Mouse (Mus musculus) embryonic facial prominence, embryonic 11.5 days (tissue): ENCODE results near the gene Zfp354c. TPM values are rescaled to one million over a fixed set of nuclear protein-coding genes. Genes with fewer than 3 reads are reported as not detected.

ENCODE experiments used
- ATAC-seq: fragments of 200-750 bp; cut with Nextera tagmentation; replicated peaks from 2 replicates; pipeline ENCODE4 v1.8.0; 2017; ENCODE audit warnings: low read depth; ENCODE audit not compliant: insufficient number of reproducible peaks, low FRiP score, low TSS enrichment
- DNase-seq: peaks from one replicate; pipeline ENCODE4 v3.0.0-alpha.2; 2015; ENCODE audit warnings: low spot score
- H3K27ac ChIP-seq: fragments of 300-500 bp; sonication (generic); replicated peaks from 2 replicates; pipeline ENCODE4 v1.5.1; 2014; ENCODE audit warnings: mild to moderate bottlenecking, low read depth, low read length, control low read depth
- H3K27me3 ChIP-seq: fragments of 300-500 bp; sonication (generic); 2 replicates; pipeline ENCODE4 v1.6.1; 2014; ENCODE audit warnings: mild to moderate bottlenecking, low read length, moderate library complexity, mixed read lengths; ENCODE audit not compliant: control insufficient read depth, insufficient read depth
- H3K36me3 ChIP-seq: fragments of 300-500 bp; sonication (generic); replicated peaks from 2 replicates; pipeline ENCODE4 v1.6.1; 2014; ENCODE audit warnings: low read depth, mild to moderate bottlenecking, low read length, moderate library complexity, mixed read lengths; ENCODE audit not compliant: control insufficient read depth, insufficient read depth
- H3K4me1 ChIP-seq: fragments of 300-500 bp; sonication (generic); 2 replicates; pipeline ENCODE4 v1.6.1; 2014; ENCODE audit warnings: low read length, mixed read lengths; ENCODE audit not compliant: control insufficient read depth, insufficient read depth
- H3K4me2 ChIP-seq: fragments of 300-500 bp; sonication (generic); 2 replicates; pipeline ENCODE4 v1.6.1; 2014; ENCODE audit warnings: low read depth, mild to moderate bottlenecking, control low read depth, low read length, moderate library complexity
- H3K4me3 ChIP-seq: fragments of 300-500 bp; sonication (generic); 2 replicates; pipeline ENCODE4 v1.5.1; 2014; ENCODE audit warnings: low read depth, low read length, control low read depth
- H3K9ac ChIP-seq: fragments of 300-500 bp; sonication (generic); replicated peaks from 2 replicates; pipeline ENCODE4 v1.6.1; 2014; ENCODE audit warnings: mild to moderate bottlenecking, control low read depth, low read length
- H3K9me3 ChIP-seq: fragments of 300-500 bp; sonication (generic); replicated peaks from 2 replicates; pipeline ENCODE4 v1.6.1; 2016; ENCODE audit warnings: mild to moderate bottlenecking, low read length, inconsistent platforms, mixed read lengths; ENCODE audit not compliant: control insufficient read depth
- WGBS: fragments of 180-500 bp; shearing (Covaris S2); extraction: QIAGEN DNeasy Blood & Tissue Kit; methylation state at CpG from one replicate; pipeline ENCODE4 v1.1.7; 2014; 5-methylcytosine and 5-hydroxymethylcytosine counted together
- polyA plus RNA-seq: library from polyadenylated mRNA; unstranded; fragments of >200 nt; fragmentation: Nextera tagmentation; extraction: Ambion mirVana; gene quantifications from 2 replicates; pipeline ENCODE4 v1.2.1, GENCODE M21; 2014

Gene Zfp354c
- polyA plus RNA-seq, 1 experiment from 2014 or later: 56.1 TPM

GRCm38 (mm10) chr11:50767039-50767438 lies 60.5 kb downstream of the Zfp354c start:
- Histone ChIP-seq H3K4me3 (no peak overlapping the region), H3K4me2 (no peak overlapping the region), H3K9me3 (no peaks in the 10 kb centered on the region), H3K36me3 (no peaks in the 10 kb centered on the region), H3K4me1 (no peaks in the 10 kb centered on the region), H3K27ac (no peak overlapping the region), H3K9ac (no peak overlapping the region), H3K27me3 (no peaks in the 10 kb centered on the region)
- DNase-seq (peak; percentile 35), ATAC-seq (no peak)
- 18% methylated on average over 4 of the region's 4 CpGs for WGBS

GRCm38 (mm10) chr11:50766461-50766860 lies 61.1 kb downstream of the Zfp354c start:
- no peak overlapping the region for H3K4me2 ChIP-seq
- no peak overlapping the region for H3K27ac ChIP-seq
- WGBS: 85% methylated on average over 7 of the region's 7 CpGs
- no peak overlapping the region for H3K4me3 ChIP-seq
- H3K4me1 ChIP-seq: no peaks in the 10 kb centered on the region
- no peak for DNase-seq
- H3K9me3 ChIP-seq: no peaks in the 10 kb centered on the region
- H3K27me3 ChIP-seq: no peaks in the 10 kb centered on the region
- no peaks in the 10 kb centered on the region for H3K36me3 ChIP-seq
- ATAC-seq: no peak
- no peak overlapping the region for H3K9ac ChIP-seq

Other genes with a start within 250 kb of the Zfp354c start
- gene Adamts2, start 225.6 kb downstream of the Zfp354c start, polyA plus RNA-seq: 2.2 and 2.5 TPM in 2 replicates
- gene Zfp879, start 13.8 kb upstream of the Zfp354c start, polyA plus RNA-seq: 0.78 and 1.00 TPM in 2 replicates
- not detected in 2 replicates for gene Grm6, start 23.0 kb upstream of the Zfp354c start, polyA plus RNA-seq
- gene Zfp454, start 59.9 kb upstream of the Zfp354c start, polyA plus RNA-seq: 17.6 and 21.6 TPM in 2 replicates
- 24.5 and 27.1 TPM in 2 replicates for gene Zfp2, start 88.4 kb upstream of the Zfp354c start, polyA plus RNA-seq
- gene Zfp354b, start 103.9 kb upstream of the Zfp354c start, polyA plus RNA-seq: 1.7 and 2.1 TPM in 2 replicates
- not detected in 2 replicates for gene 4933414I15Rik, start 116.0 kb upstream of the Zfp354c start, polyA plus RNA-seq
- gene Prop1, start 126.0 kb upstream of the Zfp354c start, polyA plus RNA-seq: 0.25 and 0.79 TPM in 2 replicates
- not detected in 2 replicates for gene Olfr1378, start 138.8 kb upstream of the Zfp354c start, polyA plus RNA-seq
- gene Olfr1377, start 154.2 kb upstream of the Zfp354c start, polyA plus RNA-seq: not detected in 2 replicates
- not detected in 2 replicates for gene Olfr51, start 175.9 kb upstream of the Zfp354c start, polyA plus RNA-seq
- gene Olfr54, start 186.5 kb upstream of the Zfp354c start, polyA plus RNA-seq: 0.15 TPM in 1 of 2 replicates, not detected in the other
- gene Olfr1375, start 220.4 kb upstream of the Zfp354c start, polyA plus RNA-seq: not detected in 2 replicates
- 8.6 and 11.4 TPM in 2 replicates for gene Zfp354a, start 231.5 kb upstream of the Zfp354c start, polyA plus RNA-seq